Mouse (Mus musculus) urinary bladder, postnatal 14 days (tissue): ENCODE measurements around the gene Cd200r3.

Experiments
- DNase-seq: peaks from one replicate; pipeline ENCODE4 v3.0.0; 2021; ENCODE audit warnings: low spot score

The Cd200r3 gene

GRCm38 (mm10) chr16:44943468-44943867 lies at the start of gene Cd200r3:
Gene Cd200r3, plus strand, starts transcription at chr16:44943678.
- DNase-seq = no peak

- no peak for DNase-seq
Observed at GRCm38 (mm10) chr16:44932016-44932415, 11.5 kb upstream of the Cd200r3 start.

- no peak for DNase-seq
Observed at GRCm38 (mm10) chr16:44951360-44952114, 8.1 kb downstream of the Cd200r3 start.

GRCm38 (mm10) chr16:44962296-44962695 lies 18.8 kb downstream of the Cd200r3 start:
- DNase-seq = no peak

- no peak for DNase-seq
Observed at GRCm38 (mm10) chr16:44962777-44963176, 19.3 kb downstream of the Cd200r3 start.

- DNase-seq = no peak
Observed at GRCm38 (mm10) chr16:44964526-44965374, 21.3 kb downstream of the Cd200r3 start.

- no peak for DNase-seq
Observed at GRCm38 (mm10) chr16:44965428-44965827, 21.9 kb downstream of the Cd200r3 start.

- no peak for DNase-seq
Observed at GRCm38 (mm10) chr16:44965890-44966289, 22.4 kb downstream of the Cd200r3 start.

GRCm38 (mm10) chr16:44966891-44967290 lies 23.4 kb downstream of the Cd200r3 start:
- DNase-seq = no peak

- no peak for DNase-seq
Observed at GRCm38 (mm10) chr16:44968113-44968512, 24.6 kb downstream of the Cd200r3 start.

- DNase-seq = no peak
Observed at GRCm38 (mm10) chr16:44970925-44971324, 27.4 kb downstream of the Cd200r3 start.

GRCm38 (mm10) chr16:44974042-44974441 lies 30.6 kb downstream of the Cd200r3 start:
- no peak for DNase-seq

- DNase-seq = no peak
Observed at GRCm38 (mm10) chr16:44976081-44976480, 32.6 kb downstream of the Cd200r3 start.

- no peak for DNase-seq
Observed at GRCm38 (mm10) chr16:44976892-44977633, 33.6 kb downstream of the Cd200r3 start.

GRCm38 (mm10) chr16:44978193-44978592 lies 34.7 kb downstream of the Cd200r3 start:
- DNase-seq = no peak

- DNase-seq = no peak
Observed at GRCm38 (mm10) chr16:44979355-44979896, 35.9 kb downstream of the Cd200r3 start.

- DNase-seq = no peak
Observed at GRCm38 (mm10) chr16:44982972-44983371, 39.5 kb downstream of the Cd200r3 start.

- DNase-seq = no peak
Observed at GRCm38 (mm10) chr16:44983379-44984060, 40.0 kb downstream of the Cd200r3 start.

GRCm38 (mm10) chr16:44984111-44984510 lies 40.6 kb downstream of the Cd200r3 start:
- no peak for DNase-seq

GRCm38 (mm10) chr16:44984925-44985324 lies 41.4 kb downstream of the Cd200r3 start:
- no peak for DNase-seq

GRCm38 (mm10) chr16:44986029-44986428 lies 42.6 kb downstream of the Cd200r3 start:
- DNase-seq = no peak
